Mouse (Mus musculus): ENCODE measurements around the gene Gm10295. TPM values are rescaled to one million over a fixed set of nuclear protein-coding genes. Genes with fewer than 3 reads are reported as not detected.

The Gm10295 gene
- polyA plus RNA-seq (2014; fragmentation: Nextera tagmentation; extraction: Ambion mirVana) = not detected in 2 replicates

DNA sequence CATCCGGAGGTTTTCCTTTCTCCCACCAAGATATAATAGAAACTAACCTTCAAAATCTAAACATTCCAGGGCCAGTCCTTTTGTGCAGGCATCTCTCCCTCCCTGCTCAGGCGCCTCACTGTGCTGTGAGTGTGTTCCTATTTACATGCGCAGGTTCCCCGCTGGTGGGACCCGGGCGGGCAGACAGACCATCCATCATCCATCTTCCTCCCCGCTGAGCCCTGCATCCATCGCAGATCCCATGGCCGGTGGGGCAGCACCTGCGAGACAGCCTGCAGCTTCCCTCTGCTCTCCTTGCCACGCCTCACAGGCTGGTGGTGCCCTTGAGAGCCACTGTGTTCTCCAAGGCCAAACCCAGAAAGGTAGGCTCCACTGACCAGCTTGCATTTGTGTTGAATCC lies at the start of gene Gm10295:
TSS of gene Gm10295 (minus strand) at position 122 of the 400 bp plus-strand sequence.
- Histone ChIP-seq H3K4me1 (replicated peaks; ENCODE audit: control insufficient read depth, insufficient read depth, low read length) (peaks cover 9% of the 10 kb centered on the region; the same call in 1 of the 2 replicates), H3K4me2 (replicated peaks) (peak within 1 kb of the TSS; percentile 45), H3K36me3 (replicated peaks; ENCODE audit: control insufficient read depth, insufficient read depth) (no peaks in the 10 kb centered on the region), H3K27ac (0 out of 2 replicates have a peak within 1 kb of the TSS, but pooled peaks have one; percentile 26), H3K4me3 (replicated peaks; ENCODE audit: low read length) (peak within 1 kb of the TSS; percentile 13; the same call in 1 of the 2 replicates), H3K9me3 (ENCODE audit: control insufficient read depth, low read length) (no peaks in the 10 kb centered on the region), H3K27me3 (ENCODE audit: control insufficient read depth, insufficient read depth, low read length) (no peaks in the 10 kb centered on the region), H3K9ac (peak within 1 kb of the TSS; percentile 21; the same call in 1 of the 2 replicates)
- DNase-seq (ENCODE audit: low spot score) (no peak), ATAC-seq (ENCODE audit: low FRiP score) (no peak)
- 3% methylated on average over 11 of the region's 11 CpGs for WGBS

DNA sequence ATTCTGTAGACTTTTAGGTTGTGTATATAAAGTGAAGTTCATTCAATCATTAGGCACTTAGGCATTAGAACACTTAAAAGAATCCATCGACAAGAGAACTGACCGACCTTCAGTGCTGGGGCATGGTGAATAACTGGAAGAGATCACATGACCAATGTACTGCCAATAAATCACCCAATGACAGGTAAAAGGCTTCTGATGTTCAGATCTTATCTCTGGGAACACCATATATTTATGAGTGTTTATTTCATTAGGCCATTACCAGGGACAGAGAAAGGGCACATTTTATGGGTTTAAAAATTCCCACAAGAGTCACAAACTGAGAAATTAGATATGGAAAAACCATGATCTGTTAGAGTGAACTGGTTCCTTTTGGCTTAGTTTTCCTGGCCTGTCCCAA lies 49.7 kb upstream of the Gm10295 start:
- Histone ChIP-seq H3K4me3 (replicated peaks; ENCODE audit: low read length) (no peak overlapping the region), H3K27me3 (ENCODE audit: control insufficient read depth, insufficient read depth, low read length) (no peaks in the 10 kb centered on the region), H3K27ac (no peak overlapping the region), H3K4me2 (replicated peaks) (no peak overlapping the region), H3K9me3 (ENCODE audit: control insufficient read depth, low read length) (no peaks in the 10 kb centered on the region), H3K4me1 (replicated peaks; ENCODE audit: control insufficient read depth, insufficient read depth, low read length) (no peaks in the 10 kb centered on the region), H3K9ac (no peak overlapping the region), H3K36me3 (replicated peaks; ENCODE audit: control insufficient read depth, insufficient read depth) (no peaks in the 10 kb centered on the region)
- WGBS = 79% methylated on average over 2 of the region's 2 CpGs
- DNase-seq (ENCODE audit: low spot score) (no peak), ATAC-seq (ENCODE audit: low FRiP score) (no peak)

DNA sequence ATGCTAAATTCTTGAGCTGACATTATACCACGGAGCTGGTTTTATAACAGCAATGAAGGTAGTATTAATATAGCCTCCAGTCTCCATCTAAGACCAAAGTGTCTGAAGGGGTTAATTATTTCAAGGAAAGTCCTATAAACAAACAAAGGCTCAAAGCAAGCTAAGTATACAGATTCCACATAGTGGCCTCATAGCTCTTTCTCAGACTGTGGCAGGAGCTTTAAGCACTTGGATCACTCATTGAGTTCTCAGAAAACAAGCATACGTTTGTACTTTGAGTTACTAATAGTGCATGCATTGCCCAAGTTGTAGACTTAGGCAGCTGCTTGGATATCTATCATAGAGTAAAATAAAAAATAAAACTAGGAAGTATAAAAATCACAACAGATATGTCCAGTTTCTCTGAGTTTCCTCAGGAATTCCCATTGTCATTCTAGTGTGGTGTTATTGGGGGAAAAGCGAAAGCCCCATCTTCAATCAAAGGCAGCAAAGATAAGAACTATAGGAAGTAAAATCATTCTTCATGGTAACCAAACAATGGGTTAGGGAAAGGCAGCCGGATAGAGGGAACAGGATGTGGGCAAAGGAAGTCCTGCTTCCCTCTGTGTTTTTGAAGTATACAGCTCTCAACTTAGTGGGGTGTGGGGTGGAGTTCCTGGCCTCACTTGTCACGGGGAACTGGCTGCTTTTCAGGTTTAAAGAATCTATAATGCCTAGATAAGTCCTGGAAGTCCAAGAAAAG lies 48.8 kb upstream of the Gm10295 start:
- ATAC-seq (ENCODE audit: low FRiP score) (no peak), DNase-seq (ENCODE audit: low spot score) (no peak)
- no peak overlapping the region for H3K4me2 ChIP-seq (replicated peaks)
- no peaks in the 10 kb centered on the region for H3K27me3 ChIP-seq (ENCODE audit: control insufficient read depth, insufficient read depth, low read length)
- H3K27ac ChIP-seq = no peak overlapping the region
- H3K4me3 ChIP-seq (replicated peaks; ENCODE audit: low read length) = no peak overlapping the region
- H3K4me1 ChIP-seq (replicated peaks; ENCODE audit: control insufficient read depth, insufficient read depth, low read length) = no peaks in the 10 kb centered on the region
- no peaks in the 10 kb centered on the region for H3K36me3 ChIP-seq (replicated peaks; ENCODE audit: control insufficient read depth, insufficient read depth)
- no peaks in the 10 kb centered on the region for H3K9me3 ChIP-seq (ENCODE audit: control insufficient read depth, low read length)
- H3K9ac ChIP-seq = no peak overlapping the region
- WGBS = 82% methylated on average over 5 of the region's 5 CpGs

DNA sequence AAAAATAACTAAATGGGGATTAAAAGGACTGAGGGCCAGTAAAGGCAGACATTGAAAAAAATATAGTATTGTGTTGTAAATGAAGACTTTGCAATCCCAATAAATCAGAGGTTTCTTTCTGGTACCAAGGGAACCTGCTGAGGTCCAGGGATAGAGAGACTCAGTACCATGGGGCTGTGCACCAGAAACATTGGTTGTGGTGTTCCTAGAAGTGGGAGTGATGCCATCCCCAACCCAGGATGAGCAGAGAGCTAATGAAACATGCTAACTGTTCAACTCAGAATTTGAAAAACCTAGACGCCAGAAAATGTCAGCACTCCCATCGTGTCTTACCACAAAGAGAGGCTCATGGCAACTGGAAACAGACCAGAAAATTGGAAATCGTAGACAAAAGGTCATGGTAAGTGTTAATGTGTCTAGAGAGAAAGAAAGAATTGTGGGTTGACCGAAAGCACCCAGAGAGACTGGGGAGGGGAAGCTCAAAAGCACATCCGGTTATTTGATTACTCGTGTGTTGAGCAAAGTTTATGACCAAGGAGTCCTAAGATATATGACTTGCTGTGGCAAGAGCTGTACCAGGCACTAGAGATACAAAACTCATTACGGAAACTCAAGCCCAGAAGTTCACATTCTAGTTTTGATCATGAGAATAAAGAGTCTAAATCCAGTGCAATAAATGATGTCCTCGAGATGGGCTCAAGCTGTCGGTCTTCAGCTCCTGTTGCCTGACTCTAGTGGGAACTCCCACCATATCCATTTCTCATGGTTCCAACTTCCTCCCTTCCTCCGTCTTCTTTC lies 47.9 kb upstream of the Gm10295 start:
- ATAC-seq (ENCODE audit: low FRiP score) = no peak
- WGBS = 77% methylated on average over 10 of the region's 10 CpGs
- no peak overlapping the region for H3K4me2 ChIP-seq (replicated peaks)

DNA sequence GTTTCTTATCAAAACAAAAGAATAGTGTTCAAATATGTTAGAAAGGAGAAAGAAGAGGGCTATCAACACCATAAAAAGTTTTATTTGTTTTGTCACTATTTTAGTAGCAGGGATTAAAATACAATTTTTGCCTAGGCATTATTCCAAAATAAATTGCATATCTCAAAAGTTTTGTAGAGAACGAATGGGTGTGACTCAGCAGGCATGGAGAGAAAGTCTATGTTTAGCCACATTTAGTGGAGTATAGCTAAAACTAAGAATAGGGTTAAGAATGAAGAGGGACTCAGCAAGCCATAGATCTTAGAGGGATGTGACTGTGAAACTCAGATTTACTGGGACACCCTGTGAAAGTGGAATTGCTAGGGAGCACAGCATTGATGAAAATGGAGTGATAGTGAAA lies 47.1 kb upstream of the Gm10295 start:
- no peak overlapping the region for H3K4me2 ChIP-seq (replicated peaks)
- ATAC-seq (ENCODE audit: low FRiP score) (no peak), DNase-seq (ENCODE audit: low spot score) (no peak)
- 83% methylated on average over 1 of the region's 1 CpGs for WGBS
- H3K9ac ChIP-seq = no peak overlapping the region
- H3K9me3 ChIP-seq (ENCODE audit: control insufficient read depth, low read length) = no peaks in the 10 kb centered on the region
- H3K27me3 ChIP-seq (ENCODE audit: control insufficient read depth, insufficient read depth, low read length) = no peaks in the 10 kb centered on the region
- no peaks in the 10 kb centered on the region for H3K4me1 ChIP-seq (replicated peaks; ENCODE audit: control insufficient read depth, insufficient read depth, low read length)
- H3K4me3 ChIP-seq (replicated peaks; ENCODE audit: low read length) = no peak overlapping the region
- H3K27ac ChIP-seq = no peak overlapping the region
- no peaks in the 10 kb centered on the region for H3K36me3 ChIP-seq (replicated peaks; ENCODE audit: control insufficient read depth, insufficient read depth)

More for the DNA sequence above, 47.9 kb upstream of the Gm10295 start:
- Histone ChIP-seq H3K36me3 (replicated peaks; ENCODE audit: control insufficient read depth, insufficient read depth) (no peaks in the 10 kb centered on the region), H3K27ac (no peak overlapping the region), H3K4me1 (replicated peaks; ENCODE audit: control insufficient read depth, insufficient read depth, low read length) (no peaks in the 10 kb centered on the region), H3K4me3 (replicated peaks; ENCODE audit: low read length) (no peak overlapping the region), H3K9me3 (ENCODE audit: control insufficient read depth, low read length) (no peaks in the 10 kb centered on the region), H3K9ac (no peak overlapping the region), H3K27me3 (ENCODE audit: control insufficient read depth, insufficient read depth, low read length) (no peaks in the 10 kb centered on the region)
- no peak for DNase-seq (ENCODE audit: low spot score)

DNA sequence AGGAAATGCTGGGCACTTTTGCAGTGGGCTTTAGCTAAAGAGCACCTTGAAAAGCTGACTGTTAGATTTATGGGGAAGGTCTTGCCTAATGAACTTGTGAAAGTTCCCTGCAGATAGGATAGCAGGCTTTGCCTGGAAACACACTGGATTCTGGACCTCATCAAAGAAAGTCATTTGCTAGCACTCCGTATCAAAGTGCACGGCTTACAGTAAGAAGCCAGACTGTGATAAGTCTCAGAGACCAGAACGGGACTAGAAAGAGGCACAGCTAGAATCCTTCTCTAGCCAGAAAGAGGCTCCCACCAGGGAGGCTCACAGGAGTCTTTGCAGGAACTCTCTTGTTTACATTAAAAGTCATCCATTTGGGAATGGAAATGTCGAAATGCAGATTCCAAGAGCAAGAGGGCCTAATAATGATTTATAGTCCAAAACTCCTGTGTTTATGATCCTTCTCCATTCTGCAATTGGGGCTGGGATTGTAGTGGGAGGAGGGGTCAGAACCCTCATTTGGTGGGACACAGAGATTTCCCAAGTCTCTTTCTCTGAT lies 41.6 kb upstream of the Gm10295 start:
- H3K9ac ChIP-seq = no peak overlapping the region
- no peak for ATAC-seq (ENCODE audit: low FRiP score)
- H3K27ac ChIP-seq = no peak overlapping the region
- no peaks in the 10 kb centered on the region for H3K9me3 ChIP-seq (ENCODE audit: control insufficient read depth, low read length)
- no peaks in the 10 kb centered on the region for H3K36me3 ChIP-seq (replicated peaks; ENCODE audit: control insufficient read depth, insufficient read depth)
- no peaks in the 10 kb centered on the region for H3K4me1 ChIP-seq (replicated peaks; ENCODE audit: control insufficient read depth, insufficient read depth, low read length)
- no peaks in the 10 kb centered on the region for H3K27me3 ChIP-seq (ENCODE audit: control insufficient read depth, insufficient read depth, low read length)
- DNase-seq (ENCODE audit: low spot score) = no peak
- no peak overlapping the region for H3K4me2 ChIP-seq (replicated peaks)
- WGBS = 41% methylated on average over 4 of the region's 4 CpGs
- no peak overlapping the region for H3K4me3 ChIP-seq (replicated peaks; ENCODE audit: low read length)

DNA sequence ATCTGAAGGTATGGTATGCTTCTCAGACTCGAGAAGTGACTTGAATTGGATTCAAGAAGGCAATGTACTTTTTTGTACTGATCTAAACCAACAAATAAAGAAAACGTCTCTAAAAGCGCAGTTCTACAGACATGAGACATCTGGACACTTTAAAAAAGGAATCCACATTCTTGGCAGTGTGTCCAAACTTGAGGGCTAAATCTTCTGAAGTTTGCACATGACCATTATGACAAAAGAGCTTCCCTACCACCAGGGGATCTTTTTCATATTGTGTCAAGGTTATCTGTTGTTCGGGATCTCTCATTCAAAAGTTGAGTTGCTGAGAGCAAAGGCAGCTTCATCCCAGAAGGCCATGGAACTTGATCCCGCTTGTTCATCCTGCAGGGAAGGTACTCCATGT lies 40.0 kb upstream of the Gm10295 start:
- DNase-seq (ENCODE audit: low spot score) = no peak
- Histone ChIP-seq H3K27ac (no peak overlapping the region), H3K27me3 (ENCODE audit: control insufficient read depth, insufficient read depth, low read length) (no peaks in the 10 kb centered on the region), H3K4me2 (replicated peaks) (no peak overlapping the region), H3K9me3 (ENCODE audit: control insufficient read depth, low read length) (no peaks in the 10 kb centered on the region), H3K9ac (no peak overlapping the region), H3K4me3 (replicated peaks; ENCODE audit: low read length) (no peak overlapping the region), H3K4me1 (replicated peaks; ENCODE audit: control insufficient read depth, insufficient read depth, low read length) (no peaks in the 10 kb centered on the region), H3K36me3 (replicated peaks; ENCODE audit: control insufficient read depth, insufficient read depth) (no peaks in the 10 kb centered on the region)
- 77% methylated on average over 5 of the region's 5 CpGs for WGBS
- ATAC-seq (ENCODE audit: low FRiP score) = no peak

DNA sequence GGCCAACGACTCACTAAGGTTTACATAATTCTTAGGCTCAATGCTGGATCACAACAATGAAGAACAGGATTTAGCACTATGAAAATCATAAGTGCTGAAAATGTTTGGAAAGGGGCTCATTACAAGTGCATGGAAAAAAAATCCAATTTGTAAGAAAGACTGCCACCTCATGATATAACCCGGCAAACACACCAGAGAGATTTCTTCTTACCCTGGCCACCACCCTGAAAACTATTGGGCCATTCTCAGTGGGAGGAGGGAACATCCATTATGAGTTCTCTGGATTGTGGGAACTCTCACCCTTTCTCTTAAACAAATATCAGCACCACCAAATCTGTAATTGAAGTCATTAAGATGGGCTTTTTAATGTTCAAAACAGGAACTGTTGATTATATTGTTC lies 39.0 kb upstream of the Gm10295 start:
- WGBS = 86% methylated on average over 2 of the region's 2 CpGs
- H3K9ac ChIP-seq = no peak overlapping the region
- no peak for DNase-seq (ENCODE audit: low spot score)
- no peak overlapping the region for H3K4me2 ChIP-seq (replicated peaks)
- ATAC-seq (ENCODE audit: low FRiP score) = no peak
- peaks cover 5% of the 10 kb centered on the region; the same call in 1 of the 2 replicates for H3K4me1 ChIP-seq (replicated peaks; ENCODE audit: control insufficient read depth, insufficient read depth, low read length)
- no peak overlapping the region for H3K4me3 ChIP-seq (replicated peaks; ENCODE audit: low read length)
- no peaks in the 10 kb centered on the region for H3K9me3 ChIP-seq (ENCODE audit: control insufficient read depth, low read length)
- no peak overlapping the region for H3K27ac ChIP-seq
- H3K36me3 ChIP-seq (replicated peaks; ENCODE audit: control insufficient read depth, insufficient read depth) = no peaks in the 10 kb centered on the region
- H3K27me3 ChIP-seq (ENCODE audit: control insufficient read depth, insufficient read depth, low read length) = no peaks in the 10 kb centered on the region

DNA sequence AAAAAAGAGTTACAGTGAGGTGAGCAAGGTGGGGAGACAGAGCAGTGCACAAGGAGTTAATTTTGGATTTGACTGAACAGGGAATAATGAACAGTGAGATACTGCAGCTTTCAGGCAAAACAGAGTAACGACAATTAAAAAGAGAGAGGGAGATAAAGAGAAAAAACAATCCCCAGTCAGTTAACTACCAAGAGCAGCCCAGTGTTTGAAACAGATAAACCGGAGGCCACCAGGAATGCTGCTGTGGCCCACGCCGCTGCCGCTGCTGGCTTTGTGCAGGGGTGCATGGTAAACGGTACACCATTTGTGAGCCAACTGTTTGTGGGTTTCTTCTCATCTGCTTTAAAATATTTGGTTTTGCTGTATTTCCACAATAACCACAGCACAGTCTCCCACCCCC lies 34.8 kb upstream of the Gm10295 start:
- 21% methylated on average over 6 of the region's 6 CpGs for WGBS
- no peak for ATAC-seq (ENCODE audit: low FRiP score)

More for the DNA sequence above, 34.8 kb upstream of the Gm10295 start:
- Histone ChIP-seq H3K9me3 (ENCODE audit: control insufficient read depth, low read length) (no peaks in the 10 kb centered on the region), H3K4me1 (replicated peaks; ENCODE audit: control insufficient read depth, insufficient read depth, low read length) (peaks cover 24% of the 10 kb centered on the region), H3K4me3 (replicated peaks; ENCODE audit: low read length) (no peak overlapping the region), H3K9ac (no peak overlapping the region), H3K4me2 (replicated peaks) (no peak overlapping the region), H3K36me3 (replicated peaks; ENCODE audit: control insufficient read depth, insufficient read depth) (no peaks in the 10 kb centered on the region), H3K27ac (no peak overlapping the region), H3K27me3 (ENCODE audit: control insufficient read depth, insufficient read depth, low read length) (no peaks in the 10 kb centered on the region)
- DNase-seq (ENCODE audit: low spot score) = no peak

Data from hindbrain, embryonic 14.5 days (tissue).